Mouse (Mus musculus): Measurements from ENCODE around the gene Galt. TPM values are rescaled to one million over a fixed set of nuclear protein-coding genes. Genes with fewer than 3 reads are reported as not detected.
"Not testable (repeated sequence)": the region's sequence is repeated elsewhere in the genome, so short reads cannot be mapped to it uniquely, and the experiment has no call there.

The Galt gene
- polyA plus RNA-seq, 1 experiment from 2014 or later, result 40.7 TPM

GRCm38 (mm10) chr4:41775840-41776239 is 20.8 kb downstream of the Galt start:
- not testable (repeated sequence) for H3K9ac ChIP-seq (ENCODE audit: low read depth, low read length); H3K27me3 ChIP-seq (replicated peaks; ENCODE audit: control insufficient read depth, insufficient read depth, low read length); H3K4me1 ChIP-seq (replicated peaks; ENCODE audit: control insufficient read depth, insufficient read depth, low read length); H3K36me3 ChIP-seq (ENCODE audit: control insufficient read depth, insufficient read depth, low read length); H3K27ac ChIP-seq (ENCODE audit: low read depth, low read length); DNase-seq (ENCODE audit: low spot score); H3K4me2 ChIP-seq; H3K9me3 ChIP-seq (ENCODE audit: control insufficient read depth, low read length); ATAC-seq (replicated peaks; ENCODE audit: low FRiP score); H3K4me3 ChIP-seq (ENCODE audit: low read depth, low read length)
- 89% methylated on average over 1 of the region's 1 CpGs for WGBS

GRCm38 (mm10) chr4:41781271-41781670 is 26.2 kb downstream of the Galt start:
- not testable (repeated sequence) for ATAC-seq (replicated peaks; ENCODE audit: low FRiP score); H3K4me2 ChIP-seq; H3K4me1 ChIP-seq (replicated peaks; ENCODE audit: control insufficient read depth, insufficient read depth, low read length); H3K4me3 ChIP-seq (ENCODE audit: low read depth, low read length); H3K9ac ChIP-seq (ENCODE audit: low read depth, low read length); H3K27me3 ChIP-seq (replicated peaks; ENCODE audit: control insufficient read depth, insufficient read depth, low read length); H3K36me3 ChIP-seq (ENCODE audit: control insufficient read depth, insufficient read depth, low read length); H3K27ac ChIP-seq (ENCODE audit: low read depth, low read length); DNase-seq (ENCODE audit: low spot score); H3K9me3 ChIP-seq (ENCODE audit: control insufficient read depth, low read length)
- WGBS, result 22% methylated on average over 6 of the region's 9 CpGs

- H3K27ac ChIP-seq (ENCODE audit: low read depth, low read length); H3K9me3 ChIP-seq (ENCODE audit: control insufficient read depth, low read length); H3K4me3 ChIP-seq (ENCODE audit: low read depth, low read length); H3K27me3 ChIP-seq (replicated peaks; ENCODE audit: control insufficient read depth, insufficient read depth, low read length); H3K9ac ChIP-seq (ENCODE audit: low read depth, low read length); H3K4me1 ChIP-seq (replicated peaks; ENCODE audit: control insufficient read depth, insufficient read depth, low read length); H3K36me3 ChIP-seq (ENCODE audit: control insufficient read depth, insufficient read depth, low read length); DNase-seq (ENCODE audit: low spot score); ATAC-seq (replicated peaks; ENCODE audit: low FRiP score); H3K4me2 ChIP-seq: not testable (repeated sequence)
- 24% methylated on average over 13 of the region's 21 CpGs for WGBS
Measured at GRCm38 (mm10) chr4:41781748-41782485, 26.9 kb downstream of the Galt start.

GRCm38 (mm10) chr4:41782711-41783110 is 27.7 kb downstream of the Galt start:
- not testable (repeated sequence) for H3K9ac ChIP-seq (ENCODE audit: low read depth, low read length); H3K4me1 ChIP-seq (replicated peaks; ENCODE audit: control insufficient read depth, insufficient read depth, low read length); H3K4me2 ChIP-seq; H3K9me3 ChIP-seq (ENCODE audit: control insufficient read depth, low read length); H3K36me3 ChIP-seq (ENCODE audit: control insufficient read depth, insufficient read depth, low read length); DNase-seq (ENCODE audit: low spot score); H3K27ac ChIP-seq (ENCODE audit: low read depth, low read length); ATAC-seq (replicated peaks; ENCODE audit: low FRiP score); H3K4me3 ChIP-seq (ENCODE audit: low read depth, low read length); H3K27me3 ChIP-seq (replicated peaks; ENCODE audit: control insufficient read depth, insufficient read depth, low read length)
- 40% methylated on average over 4 of the region's 4 CpGs for WGBS

GRCm38 (mm10) chr4:41783197-41783596 is 28.2 kb downstream of the Galt start:
- 49% methylated on average over 3 of the region's 3 CpGs for WGBS
- H3K9me3 ChIP-seq (ENCODE audit: control insufficient read depth, low read length), result not testable (repeated sequence)

More at GRCm38 (mm10) chr4:41783197-41783596, 28.2 kb downstream of the Galt start:
- ATAC-seq (replicated peaks; ENCODE audit: low FRiP score); H3K4me2 ChIP-seq; H3K4me3 ChIP-seq (ENCODE audit: low read depth, low read length); H3K9ac ChIP-seq (ENCODE audit: low read depth, low read length); H3K27ac ChIP-seq (ENCODE audit: low read depth, low read length); H3K4me1 ChIP-seq (replicated peaks; ENCODE audit: control insufficient read depth, insufficient read depth, low read length); H3K27me3 ChIP-seq (replicated peaks; ENCODE audit: control insufficient read depth, insufficient read depth, low read length); H3K36me3 ChIP-seq (ENCODE audit: control insufficient read depth, insufficient read depth, low read length); DNase-seq (ENCODE audit: low spot score): not testable (repeated sequence)

Other genes with a start within 250 kb of the Galt start
- 0.43 TPM in 1 of 2 replicates, not detected in the other for gene 1110017D15Rik, start 237.9 kb upstream of the Galt start, polyA plus RNA-seq (2014; fragmentation: Nextera tagmentation; extraction: Ambion mirVana)
- gene Fam219a, start 185.7 kb upstream of the Galt start, polyA plus RNA-seq (2014; fragmentation: Nextera tagmentation; extraction: Ambion mirVana), result 1.4 and 2.0 TPM in 2 replicates
- 1.6 TPM in 2 replicates for gene Dnaic1, start 185.5 kb upstream of the Galt start, polyA plus RNA-seq (2014; fragmentation: Nextera tagmentation; extraction: Ambion mirVana)
- 3.7 and 3.8 TPM in 2 replicates for gene Enho, start 114.9 kb upstream of the Galt start, polyA plus RNA-seq (2014; fragmentation: Nextera tagmentation; extraction: Ambion mirVana)
- 5.2 and 6.0 TPM in 2 replicates for gene Cntfr, start 58.1 kb upstream of the Galt start, polyA plus RNA-seq (2014; fragmentation: Nextera tagmentation; extraction: Ambion mirVana)
- gene Il11ra1, start 55.2 kb upstream of the Galt start, polyA plus RNA-seq (2014; fragmentation: Nextera tagmentation; extraction: Ambion mirVana), result 66.8 and 72.9 TPM in 2 replicates
- gene Rpp25l, start 41.7 kb upstream of the Galt start, polyA plus RNA-seq (2014; fragmentation: Nextera tagmentation; extraction: Ambion mirVana), result 67.8 and 71.2 TPM in 2 replicates
- gene Dctn3, start 32.1 kb upstream of the Galt start, polyA plus RNA-seq (2014; fragmentation: Nextera tagmentation; extraction: Ambion mirVana), result 107 and 118 TPM in 2 replicates
- not detected in 2 replicates for gene Arid3c, start 24.1 kb upstream of the Galt start, polyA plus RNA-seq (2014; fragmentation: Nextera tagmentation; extraction: Ambion mirVana)
- gene Sigmar1, start 929 bp downstream of the Galt start, polyA plus RNA-seq (2014; fragmentation: Nextera tagmentation; extraction: Ambion mirVana), result 87.5 and 90.5 TPM in 2 replicates
- 14.4 TPM in 2 replicates for gene Ccl27a, start 19.0 kb downstream of the Galt start, polyA plus RNA-seq (2014; fragmentation: Nextera tagmentation; extraction: Ambion mirVana)
- gene Gm21541, start 148.4 kb downstream of the Galt start, polyA plus RNA-seq (2014; fragmentation: Nextera tagmentation; extraction: Ambion mirVana), result 0.22 TPM in 1 of 2 replicates, not detected in the other
- 0.37 and 1.4 TPM in 2 replicates for gene Gm20878, start 186.3 kb downstream of the Galt start, polyA plus RNA-seq (2014; fragmentation: Nextera tagmentation; extraction: Ambion mirVana)
- 0.04 and 0.16 TPM in 2 replicates for gene Fam205a4, start 210.8 kb downstream of the Galt start, polyA plus RNA-seq (2014; fragmentation: Nextera tagmentation; extraction: Ambion mirVana)